Mouse (Mus musculus) midbrain, embryonic 15.5 days (tissue): ENCODE measurements around the gene Zswim4. TPM values are rescaled to one million over a fixed set of nuclear protein-coding genes. Genes with fewer than 3 reads are reported as not detected.
A peak's percentile ranks its signal among the peaks of the same experiment; 100 is the strongest.

Experiments used
- ATAC-seq: fragments of 200-750 bp; cut with Nextera tagmentation; replicated peaks from 2 replicates; pipeline ENCODE4 v1.8.0; 2017; ENCODE audit warnings: moderate TSS enrichment
- H3K27ac ChIP-seq: fragments of 300-500 bp; sonication (generic); 2 replicates; pipeline ENCODE4 v1.5.1; 2015; ENCODE audit warnings: mild to moderate bottlenecking, inconsistent platforms
- H3K27me3 ChIP-seq: fragments of 300-500 bp; sonication (generic); replicated peaks from 2 replicates; pipeline ENCODE4 v1.6.1; 2015; ENCODE audit warnings: inconsistent platforms
- H3K36me3 ChIP-seq: fragments of 300-500 bp; sonication (generic); replicated peaks from 2 replicates; pipeline ENCODE4 v1.6.1; 2015; ENCODE audit warnings: inconsistent platforms
- H3K4me1 ChIP-seq: fragments of 300-500 bp; sonication (generic); 2 replicates; pipeline ENCODE4 v1.6.1; 2015; ENCODE audit warnings: inconsistent platforms
- H3K4me2 ChIP-seq: fragments of 300-500 bp; sonication (generic); 2 replicates; pipeline ENCODE4 v1.6.1; 2015; ENCODE audit warnings: inconsistent platforms, mild to moderate bottlenecking, moderate library complexity
- H3K4me3 ChIP-seq: fragments of 300-500 bp; sonication (generic); 2 replicates; pipeline ENCODE4 v1.5.1; 2015; ENCODE audit warnings: mild to moderate bottlenecking, inconsistent platforms
- H3K9ac ChIP-seq: fragments of 300-500 bp; sonication (generic); 2 replicates; pipeline ENCODE4 v1.6.1; 2015; ENCODE audit warnings: mild to moderate bottlenecking, inconsistent platforms
- H3K9me3 ChIP-seq: fragments of 300-500 bp; sonication (generic); 2 replicates; pipeline ENCODE4 v1.6.1; 2016; ENCODE audit warnings: inconsistent platforms
- WGBS: fragments of 180-500 bp; shearing (Covaris S2); methylation state at CpG from one replicate; pipeline ENCODE4 v1.1.7; 2015; ENCODE audit warnings: mixed read lengths; 5-methylcytosine and 5-hydroxymethylcytosine counted together
- polyA plus RNA-seq: library from polyadenylated mRNA; unstranded; fragments of >200 nt; fragmentation: Nextera tagmentation; extraction: Ambion mirVana; gene quantifications from 2 replicates; pipeline ENCODE4 v1.2.1, GENCODE M21; 2015

The Zswim4 gene
- polyA plus RNA-seq, 1 experiment from 2014 or later = 33.2 TPM

DNA sequence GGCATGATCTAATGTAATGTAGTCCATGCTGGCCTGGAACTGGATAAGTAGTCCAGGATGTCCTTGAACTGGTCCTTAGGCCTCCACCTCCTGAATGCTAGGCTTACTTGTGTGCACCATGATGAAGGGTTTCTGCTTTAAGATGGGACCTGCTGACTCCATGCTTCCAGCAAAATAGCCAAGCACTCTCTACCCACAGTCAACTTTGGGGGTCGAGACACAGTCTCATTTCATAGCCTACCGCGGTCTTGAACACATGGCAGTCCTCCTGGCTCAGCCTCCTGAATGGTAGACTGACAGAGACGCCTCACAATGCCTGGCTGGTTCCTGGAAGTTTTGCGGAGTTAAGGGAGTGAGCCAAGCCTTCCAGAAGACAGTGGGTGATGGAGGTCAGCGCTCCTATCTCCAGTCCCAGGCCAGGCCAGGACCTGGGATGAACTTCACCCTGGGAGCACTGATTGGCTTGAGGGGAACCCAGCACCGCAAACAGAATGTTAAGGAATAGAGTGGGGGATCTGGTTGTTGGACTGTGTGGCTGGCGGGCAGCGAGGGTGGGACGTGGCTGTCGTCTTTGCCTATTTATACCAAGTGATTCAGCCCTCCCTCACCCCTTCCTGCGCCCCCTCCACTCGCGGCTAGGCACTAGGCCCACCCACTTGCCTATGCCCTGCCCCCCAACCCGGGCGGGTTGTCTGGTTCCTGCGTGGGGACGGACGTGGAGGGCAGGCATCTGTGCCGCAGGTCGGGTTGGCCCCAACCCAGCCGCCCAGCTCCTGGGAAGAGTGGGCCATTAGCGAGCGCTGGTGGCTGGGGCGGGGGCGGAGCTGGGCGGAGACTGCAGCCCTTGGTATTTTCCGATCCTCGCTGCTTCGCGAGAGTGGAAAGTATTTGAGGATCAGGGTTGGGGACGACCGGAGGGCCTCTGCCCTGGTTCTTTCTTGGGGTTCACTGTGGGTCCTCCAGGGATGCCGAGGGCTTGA is 33.6 kb downstream of the Zswim4 start:
- no peaks in the 10 kb centered on the region for H3K9me3 ChIP-seq
- peaks cover 16% of the 10 kb centered on the region for H3K27me3 ChIP-seq
- H3K4me3 ChIP-seq = peak overlapping the region; percentile 34
- no peaks in the 10 kb centered on the region for H3K36me3 ChIP-seq
- WGBS = 13% methylated on average over 34 of the region's 34 CpGs
- ATAC-seq = peak; percentile 22; the same call in 1 of the 2 replicates
- H3K4me2 ChIP-seq = peak overlapping the region; percentile 62
- peaks cover 40% of the 10 kb centered on the region for H3K4me1 ChIP-seq
- peak overlapping the region; percentile 47 for H3K9ac ChIP-seq
- H3K27ac ChIP-seq = peak overlapping the region; percentile 73

DNA sequence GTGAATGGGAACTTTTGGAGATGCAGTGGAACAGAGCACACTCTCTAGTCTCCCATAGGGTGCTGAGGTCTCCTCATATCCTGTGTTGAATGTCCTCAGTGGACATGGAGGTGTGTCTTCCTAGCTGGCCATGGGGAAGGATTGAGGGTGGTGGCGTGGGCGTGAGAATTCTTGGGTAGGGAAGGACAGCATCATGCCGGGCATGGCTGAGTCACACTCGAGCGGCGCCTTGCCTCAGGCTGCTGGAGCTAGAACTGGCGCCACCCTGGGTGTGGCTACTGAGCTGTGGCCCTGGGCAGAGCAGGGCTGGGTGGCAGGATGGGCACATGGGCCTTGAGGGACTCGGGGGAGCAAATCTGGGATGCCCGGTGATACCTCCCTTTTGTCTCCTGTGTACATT is 34.4 kb downstream of the Zswim4 start:
- Histone ChIP-seq H3K9me3 (no peaks in the 10 kb centered on the region), H3K9ac (no peak overlapping the region), H3K4me3 (no peak overlapping the region), H3K4me1 (peaks cover 43% of the 10 kb centered on the region), H3K4me2 (peak overlapping the region; percentile 74; the same call in 1 of the 2 replicates), H3K27ac (no peak overlapping the region), H3K27me3 (peaks cover 16% of the 10 kb centered on the region), H3K36me3 (no peaks in the 10 kb centered on the region)
- no peak for ATAC-seq
- 90% methylated on average over 9 of the region's 9 CpGs for WGBS

DNA sequence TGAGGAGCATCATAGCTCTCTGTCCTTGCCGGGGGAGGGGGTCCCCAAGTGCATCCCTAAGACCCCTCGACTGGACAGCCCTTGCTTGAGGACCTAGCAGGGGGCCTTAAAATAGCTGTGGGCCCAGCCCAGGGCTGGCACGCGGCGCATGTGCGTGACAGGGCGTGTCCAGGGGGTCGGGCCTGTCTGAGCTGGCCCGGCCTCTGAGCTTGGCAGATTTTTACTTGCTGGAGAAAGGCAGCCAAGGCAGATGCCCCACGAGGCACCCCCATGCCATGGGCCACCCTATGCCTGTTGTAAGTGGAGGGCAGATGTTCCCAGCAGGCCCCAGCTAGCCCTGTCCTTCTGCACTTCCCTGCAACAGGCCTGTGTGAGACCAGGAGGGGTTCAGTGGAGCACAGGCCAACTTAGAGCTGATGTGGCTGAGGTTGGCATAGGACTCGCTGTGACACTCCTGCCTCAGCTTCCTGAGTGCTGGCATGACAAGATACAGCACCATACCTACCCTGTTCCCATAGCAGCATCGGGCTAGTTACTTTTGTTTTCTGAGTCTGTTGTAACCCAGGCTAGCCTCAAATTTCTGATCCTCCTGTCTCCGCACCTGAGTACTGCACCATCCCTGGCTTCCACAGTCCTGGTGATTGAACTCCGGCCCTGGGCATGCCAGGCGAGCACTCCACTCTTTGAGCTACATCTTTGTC is 35.2 kb downstream of the Zswim4 start:
- Histone ChIP-seq H3K4me3 (peak overlapping the region; percentile 38), H3K9ac (peak overlapping the region; percentile 48), H3K27ac (peak overlapping the region; percentile 43; the same call in 1 of the 2 replicates), H3K27me3 (peaks cover 16% of the 10 kb centered on the region), H3K4me1 (peaks cover 48% of the 10 kb centered on the region), H3K36me3 (no peaks in the 10 kb centered on the region), H3K9me3 (no peaks in the 10 kb centered on the region), H3K4me2 (peak overlapping the region; percentile 74)
- WGBS = 65% methylated on average over 15 of the region's 15 CpGs
- no peak for ATAC-seq

DNA sequence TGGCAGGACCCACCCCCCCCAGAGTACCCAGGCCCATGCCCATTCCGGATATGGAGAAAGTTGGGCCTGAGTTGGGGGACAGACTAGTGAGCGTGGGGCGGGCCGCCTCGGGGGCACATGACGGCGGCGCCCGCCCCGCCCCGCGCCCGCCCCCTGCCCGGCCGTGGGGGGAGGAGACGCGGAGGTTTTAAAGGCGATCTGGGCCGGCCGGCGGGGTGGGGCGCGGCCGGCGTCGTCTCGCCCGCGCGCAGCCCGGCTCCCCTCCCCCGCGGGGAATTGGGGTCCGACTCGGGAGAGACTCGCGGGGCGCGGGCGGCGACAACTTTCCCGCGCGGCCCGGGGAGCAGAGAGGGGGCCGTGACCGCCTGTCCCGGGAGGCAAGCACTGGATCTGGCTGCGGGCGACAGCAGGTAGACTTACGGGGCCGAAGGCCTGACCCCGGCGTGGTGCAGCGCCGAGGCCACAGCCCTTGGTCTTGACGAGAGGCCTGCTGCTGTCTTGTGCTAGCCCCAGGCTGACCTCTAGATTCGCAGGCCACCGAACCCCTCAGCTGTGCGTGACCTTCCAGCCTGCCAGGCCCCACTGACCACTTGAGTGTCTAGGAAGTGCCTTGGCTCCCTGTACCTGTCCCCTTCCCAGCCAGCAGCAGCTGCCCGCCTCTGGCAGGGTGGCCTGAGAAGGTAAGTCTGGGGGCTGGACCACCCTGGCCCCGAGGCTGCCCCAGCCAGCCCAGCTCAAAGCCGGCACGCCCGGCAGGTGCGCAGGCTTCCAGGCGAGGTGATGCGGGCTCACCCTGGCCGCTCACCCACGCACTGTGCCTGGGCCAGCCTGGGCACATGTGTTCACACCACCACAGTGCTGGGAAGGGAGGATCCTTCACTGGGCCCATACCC is 36.0 kb downstream of the Zswim4 start:
- Histone ChIP-seq H3K9ac (peak overlapping the region; percentile 48), H3K27ac (peak overlapping the region; percentile 43), H3K4me3 (peak overlapping the region; percentile 38), H3K27me3 (peaks cover 16% of the 10 kb centered on the region), H3K4me1 (peaks cover 48% of the 10 kb centered on the region), H3K9me3 (no peaks in the 10 kb centered on the region), H3K4me2 (peak overlapping the region; percentile 74), H3K36me3 (no peaks in the 10 kb centered on the region)
- 0 out of 2 replicates have a peak, but pooled peaks have one; percentile 6 for ATAC-seq
- WGBS = 14% methylated on average over 37 of the region's 70 CpGs

DNA sequence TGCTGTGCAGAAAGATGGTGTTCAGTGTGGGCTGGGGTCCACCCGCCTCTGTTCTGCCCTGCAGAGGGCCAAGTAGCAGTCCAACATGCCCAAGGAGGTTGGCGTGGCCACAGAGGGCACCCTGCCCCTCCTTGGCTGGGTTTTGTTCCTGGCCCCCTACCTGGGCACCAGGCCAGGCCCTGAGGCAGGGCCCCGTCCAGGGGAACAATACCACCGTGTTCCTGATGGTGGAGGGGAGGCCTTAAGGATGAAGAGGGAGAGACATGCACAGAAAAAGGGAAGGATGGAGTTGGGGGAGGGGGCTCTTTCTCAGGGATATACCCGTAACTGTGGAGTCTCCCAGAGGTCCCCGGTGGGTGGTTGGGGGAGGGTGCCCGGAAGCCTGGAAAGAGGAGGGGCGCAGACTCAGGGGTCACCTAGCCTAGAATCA is 36.7 kb downstream of the Zswim4 start:
- H3K4me3 ChIP-seq = no peak overlapping the region
- H3K27ac ChIP-seq = peak overlapping the region; percentile 43

DNA sequence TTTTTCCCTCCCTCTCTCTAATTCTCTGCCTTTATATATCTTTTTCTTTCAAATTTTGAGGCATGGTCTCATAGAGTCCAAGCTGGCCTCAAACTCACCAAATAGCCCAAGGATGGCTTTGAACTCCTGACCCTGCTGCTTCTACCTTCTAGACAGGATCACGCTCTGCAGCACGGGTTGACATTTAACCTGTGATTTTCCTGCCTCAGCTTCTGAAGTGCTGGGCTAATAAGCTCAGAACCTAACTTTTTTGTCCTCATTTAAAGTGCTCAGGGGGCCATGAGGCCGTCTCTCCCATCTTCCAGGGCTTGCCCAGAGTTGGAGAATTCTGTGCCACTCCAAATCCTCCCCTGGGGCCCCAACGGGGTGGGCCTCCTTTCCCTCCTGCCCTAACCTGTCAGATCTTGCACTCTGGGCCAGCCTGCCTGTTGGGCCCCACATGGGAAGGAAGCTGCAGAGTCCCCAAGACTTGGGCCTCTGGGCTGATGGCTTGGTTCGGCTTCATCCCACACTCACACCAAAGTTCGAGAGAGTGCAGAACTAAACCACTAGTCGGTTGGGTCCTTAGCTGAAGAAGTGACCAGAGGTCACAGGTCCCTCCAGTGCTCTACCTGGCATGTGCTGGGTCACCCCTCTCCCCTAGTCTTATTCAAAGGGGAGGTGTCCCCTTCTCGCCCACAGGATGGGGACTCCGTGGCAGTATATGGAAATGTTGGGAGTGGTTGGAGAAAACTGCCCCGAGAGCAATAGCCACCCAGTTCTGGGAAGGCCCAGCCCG is 37.3 kb downstream of the Zswim4 start:
- Histone ChIP-seq H3K27ac (peak overlapping the region; percentile 43), H3K4me2 (no peak overlapping the region), H3K9ac (no peak overlapping the region)

More for the DNA sequence above, 36.7 kb downstream of the Zswim4 start:
- Histone ChIP-seq H3K4me1 (peaks cover 48% of the 10 kb centered on the region), H3K36me3 (no peaks in the 10 kb centered on the region), H3K9ac (no peak overlapping the region), H3K4me2 (peak overlapping the region; percentile 74), H3K9me3 (no peaks in the 10 kb centered on the region), H3K27me3 (peaks cover 16% of the 10 kb centered on the region)
- 24% methylated on average over 8 of the region's 8 CpGs for WGBS
- no peak for ATAC-seq

DNA sequence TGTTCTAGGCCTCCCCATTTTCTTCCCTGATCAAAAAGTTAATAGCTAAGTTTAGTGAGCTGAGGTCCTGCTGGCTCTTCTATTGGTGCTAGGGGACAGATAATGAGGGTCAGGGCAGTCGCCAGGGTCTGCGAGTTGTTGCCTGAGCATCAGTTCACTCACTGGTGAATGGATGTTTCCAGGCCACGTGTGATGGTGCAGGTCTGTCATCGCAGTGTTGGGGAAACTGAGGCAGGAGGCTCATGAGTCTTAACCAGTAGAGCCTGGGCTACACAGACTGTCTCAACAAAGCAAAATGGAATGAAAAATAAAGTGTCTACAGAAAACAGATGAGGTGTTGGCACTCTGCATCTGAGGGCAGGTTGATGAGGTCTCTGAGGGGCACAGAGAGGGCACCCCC is 38.0 kb downstream of the Zswim4 start:
- WGBS = 22% methylated on average over 4 of the region's 4 CpGs
- H3K27ac ChIP-seq = peak overlapping the region; percentile 77; the same call in 1 of the 2 replicates
- no peak for ATAC-seq
- no peak overlapping the region for H3K4me3 ChIP-seq
- H3K4me2 ChIP-seq = no peak overlapping the region
- H3K27me3 ChIP-seq = peaks cover 16% of the 10 kb centered on the region
- no peaks in the 10 kb centered on the region for H3K9me3 ChIP-seq
- no peaks in the 10 kb centered on the region for H3K36me3 ChIP-seq
- peaks cover 46% of the 10 kb centered on the region for H3K4me1 ChIP-seq
- H3K9ac ChIP-seq = no peak overlapping the region

More for the DNA sequence above, 37.3 kb downstream of the Zswim4 start:
- 57% methylated on average over 11 of the region's 11 CpGs for WGBS
- Histone ChIP-seq H3K27me3 (peaks cover 16% of the 10 kb centered on the region), H3K9me3 (no peaks in the 10 kb centered on the region), H3K4me1 (peaks cover 48% of the 10 kb centered on the region), H3K36me3 (no peaks in the 10 kb centered on the region), H3K4me3 (no peak overlapping the region)
- no peak for ATAC-seq

DNA sequence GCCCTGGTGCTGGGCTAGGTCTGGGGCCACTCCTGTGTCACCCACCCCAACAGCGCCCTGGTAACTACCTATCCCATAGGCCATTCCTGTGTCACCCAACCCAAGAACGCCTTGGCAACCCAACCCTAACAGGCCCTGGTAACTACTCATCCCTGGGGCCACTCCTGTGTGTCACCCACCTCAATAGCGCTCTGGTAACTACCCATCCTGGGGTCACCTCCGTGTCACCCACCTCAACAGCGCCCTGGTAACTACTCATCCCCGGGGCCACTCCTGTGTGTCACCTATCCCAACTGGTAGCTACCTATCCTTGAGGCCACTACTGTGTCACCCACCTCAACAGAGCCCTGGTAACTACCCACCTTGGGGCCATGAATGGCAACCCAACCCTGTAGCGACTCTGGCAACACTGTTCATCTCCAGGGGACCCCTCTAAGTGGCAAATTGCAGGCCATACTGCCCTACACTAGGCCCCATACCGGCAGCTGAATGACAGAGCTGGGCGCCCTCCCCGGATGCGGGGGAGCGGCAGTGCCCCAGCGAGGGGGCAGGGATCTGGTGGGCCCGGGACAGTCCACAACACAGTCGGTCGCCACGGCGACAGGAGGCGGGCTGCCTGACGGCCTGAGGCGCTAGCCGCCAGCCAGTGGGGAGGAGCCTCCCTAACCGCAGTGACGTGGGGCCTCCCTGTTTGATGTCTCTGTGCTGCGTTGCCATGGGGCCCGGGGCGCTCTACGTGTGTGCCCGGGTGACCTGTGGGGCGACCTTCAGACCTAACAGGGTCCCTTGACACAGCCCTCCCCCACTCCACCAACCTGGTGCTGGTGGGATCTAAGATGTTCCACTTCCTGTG is 38.7 kb downstream of the Zswim4 start:
- peak overlapping the region; percentile 11 for H3K9ac ChIP-seq
- H3K4me1 ChIP-seq = peaks cover 38% of the 10 kb centered on the region
- H3K27me3 ChIP-seq = peaks cover 16% of the 10 kb centered on the region
- H3K9me3 ChIP-seq = no peaks in the 10 kb centered on the region
- 3% methylated on average over 30 of the region's 30 CpGs for WGBS
- H3K27ac ChIP-seq = peak overlapping the region; percentile 77
- no peaks in the 10 kb centered on the region for H3K36me3 ChIP-seq
- ATAC-seq = peak; percentile 84
- H3K4me3 ChIP-seq = peak overlapping the region; percentile 50
- peak overlapping the region; percentile 76 for H3K4me2 ChIP-seq

DNA sequence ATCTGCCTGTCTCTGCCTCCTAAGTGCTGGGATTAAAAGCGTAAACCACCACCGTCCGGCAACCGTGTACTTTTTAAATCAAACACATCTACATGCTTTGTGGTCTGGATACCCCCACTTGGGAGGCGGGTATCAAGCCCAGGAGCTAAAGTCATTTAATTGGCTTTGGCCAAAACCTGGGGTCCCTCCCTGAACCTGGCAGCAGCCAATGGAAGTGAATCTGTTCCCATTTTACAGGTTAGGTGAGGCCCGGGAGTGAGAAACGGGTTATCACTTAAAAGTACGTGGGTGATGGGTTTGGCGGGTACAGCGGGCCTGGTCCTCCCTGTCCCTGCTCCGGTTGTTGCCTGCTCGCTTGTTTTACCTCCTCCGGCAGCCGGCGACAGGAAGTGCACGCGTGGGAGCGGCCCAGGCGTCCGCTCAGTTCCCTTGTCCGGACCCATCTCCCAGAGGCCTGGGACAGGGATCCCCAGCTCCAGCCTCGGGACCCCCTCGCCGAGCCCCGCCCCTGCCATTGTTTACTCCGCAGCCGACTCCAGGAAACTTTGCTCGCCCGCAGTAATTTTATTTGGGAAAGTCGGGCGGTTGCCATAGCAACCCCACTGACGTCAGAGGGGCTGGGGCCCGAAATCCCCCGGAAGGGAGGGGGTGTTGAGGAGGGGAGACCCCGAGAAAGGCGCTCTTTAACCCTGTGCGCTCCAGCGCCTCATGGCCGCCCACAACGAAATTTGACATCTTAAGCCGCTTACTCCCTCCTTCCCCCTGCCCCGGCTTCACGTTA is 39.5 kb downstream of the Zswim4 start:
- H3K9ac ChIP-seq = peak overlapping the region; percentile 11
- H3K27ac ChIP-seq = peak overlapping the region; percentile 77
- H3K4me3 ChIP-seq = peak overlapping the region; percentile 50
- ATAC-seq = peak; percentile 18; the same call in 1 of the 2 replicates
- H3K4me2 ChIP-seq = peak overlapping the region; percentile 76
- no peaks in the 10 kb centered on the region for H3K9me3 ChIP-seq
- H3K27me3 ChIP-seq = peaks cover 16% of the 10 kb centered on the region
- no peaks in the 10 kb centered on the region for H3K36me3 ChIP-seq
- WGBS = 2% methylated on average over 43 of the region's 43 CpGs
- H3K4me1 ChIP-seq = peaks cover 41% of the 10 kb centered on the region
